Comparison of ENCODE assay signal across 9 mouse cellular contexts in genomic region chr12:8973820-8974465, GRCm38 (mm10). TPM values are rescaled to one million over a fixed set of nuclear protein-coding genes. Genes with fewer than 3 reads are reported as not detected.
DNase-seq lines count a peak whose midpoint lies in the region; ATAC-seq and TF ChIP-seq lines count a peak whose summit lies in the region.
"Had no signal": no experiment of that assay in that cellular context is flagged by ENCODE, and none has a peak within 500 bp of the region (broad histone marks: within the 10 kb centered on the region; RNA-seq: fewer than 3 reads in every experiment).

Wdr35 (plus strand) TSS chr12:8973892.

- DNase-seq in A20 (ENCODE audit: low read depth, low spot score), result peak; percentile 89
- DNase-seq in heart, adult 8-10 months (ENCODE audit: low spot score), result peak; percentile 86
- DNase-seq in kidney, adult 9 months, result peak; percentile 89
- peak; percentile 86 to 90 for DNase-seq in spleen, adult 18-20 months

- H3K27ac ChIP-seq in bone marrow macrophage, adult 2 months (ENCODE audit: insufficient read depth, low read depth, low read length), result no peak within 1 kb of the TSS; the same call in 1 of the 2 replicates
- H3K27ac ChIP-seq in embryonic facial prominence, embryonic 15.5 days (replicated peaks), result peak within 1 kb of the TSS; percentile 75
- peak within 1 kb of the TSS; percentile 52 for H3K27ac ChIP-seq in limb, embryonic 13.5 days
- peak within 1 kb of the TSS; percentile 87 for H3K27ac ChIP-seq in midbrain, embryonic 15.5 days

- ATAC-seq in embryonic facial prominence, embryonic 15.5 days (ENCODE audit: insufficient number of reproducible peaks, low FRiP score, low TSS enrichment, low read depth), result peak; percentile 87
- peak; percentile 85 for ATAC-seq in limb, embryonic 13.5 days (ENCODE audit: low FRiP score, low read depth)
- ATAC-seq in midbrain, embryonic 15.5 days (replicated peaks), result peak; percentile 99

- TF ChIP-seq CTCF in bone marrow macrophage, adult 2 months (IDR thresholded peaks at IDR 0.05; ENCODE audit: low read depth, low read length), result no peak

- H3K4me2 ChIP-seq in embryonic facial prominence, embryonic 15.5 days (replicated peaks), result peak within 1 kb of the TSS; percentile 66
- H3K4me2 ChIP-seq in limb, embryonic 13.5 days (replicated peaks), result peak within 1 kb of the TSS; percentile 88
- H3K4me2 ChIP-seq in midbrain, embryonic 15.5 days, result peak within 1 kb of the TSS; percentile 59

- TF ChIP-seq POLR2A in bone marrow macrophage, adult 2 months (IDR thresholded peaks at IDR 0.05; ENCODE audit: borderline replicate concordance, low read depth, low read length), result no peak

- no peaks in the 10 kb centered on the region for H3K9me3 ChIP-seq in embryonic facial prominence, embryonic 15.5 days (replicated peaks)
- no peaks in the 10 kb centered on the region for H3K9me3 ChIP-seq in limb, embryonic 13.5 days
- no peaks in the 10 kb centered on the region for H3K9me3 ChIP-seq in midbrain, embryonic 15.5 days
- H3K9me3 ChIP-seq: G1E had no signal

- peak within 1 kb of the TSS; percentile 70 for H3K4me3 ChIP-seq in bone marrow macrophage, adult 2 months (ENCODE audit: insufficient read depth, low read length)
- peak within 1 kb of the TSS; percentile 72 for H3K4me3 ChIP-seq in embryonic facial prominence, embryonic 15.5 days (replicated peaks)
- peak within 1 kb of the TSS; percentile 74 for H3K4me3 ChIP-seq in limb, embryonic 13.5 days
- H3K4me3 ChIP-seq in midbrain, embryonic 15.5 days, result peak within 1 kb of the TSS; percentile 53

- WGBS in embryonic facial prominence, embryonic 15.5 days, result under 1% methylated on average over 45 of the region's 45 CpGs
- 1% methylated on average over 45 of the region's 45 CpGs for WGBS in limb, embryonic 13.5 days
- WGBS in midbrain, embryonic 15.5 days, result under 1% methylated on average over 45 of the region's 45 CpGs

- peak within 1 kb of the TSS; percentile 51 for H3K9ac ChIP-seq in embryonic facial prominence, embryonic 15.5 days
- H3K9ac ChIP-seq in limb, embryonic 13.5 days, result peak within 1 kb of the TSS; percentile 72
- H3K9ac ChIP-seq in midbrain, embryonic 15.5 days, result peak within 1 kb of the TSS; percentile 48

- peaks cover 5% of the 10 kb centered on the region for H3K36me3 ChIP-seq in embryonic facial prominence, embryonic 15.5 days
- H3K36me3 ChIP-seq in limb, embryonic 13.5 days, result peaks cover 9% of the 10 kb centered on the region
- H3K36me3 ChIP-seq in midbrain, embryonic 15.5 days (replicated peaks), result peaks cover 3% of the 10 kb centered on the region; the same call in 1 of the 2 replicates
- H3K36me3 ChIP-seq: G1E had no signal

- H3K27me3 ChIP-seq in embryonic facial prominence, embryonic 15.5 days, result no peaks in the 10 kb centered on the region
- no peaks in the 10 kb centered on the region for H3K27me3 ChIP-seq in limb, embryonic 13.5 days
- no peaks in the 10 kb centered on the region for H3K27me3 ChIP-seq in midbrain, embryonic 15.5 days (replicated peaks)

- peaks cover 14% of the 10 kb centered on the region for H3K4me1 ChIP-seq in bone marrow macrophage, adult 2 months (ENCODE audit: control insufficient read depth, insufficient read depth, low read length)
- H3K4me1 ChIP-seq in embryonic facial prominence, embryonic 15.5 days, result peaks cover 13% of the 10 kb centered on the region
- peaks cover 19% of the 10 kb centered on the region for H3K4me1 ChIP-seq in limb, embryonic 13.5 days
- peaks cover 12% of the 10 kb centered on the region for H3K4me1 ChIP-seq in midbrain, embryonic 15.5 days

RNA-seq across cellular contexts. Expression of gene Wdr35, which starts in this region (rescaled TPM):
- polyA plus RNA-seq in bone marrow macrophage, adult 2 months (2012; ENCODE audit: insufficient read depth, insufficient read length, missing spikeins), result 3.2 and 3.4 TPM in 2 replicates
- 20.1 and 22.4 TPM in 2 replicates for polyA plus RNA-seq in embryonic facial prominence, embryonic 15.5 days (2015; fragmentation: Nextera tagmentation; extraction: Ambion mirVana)
- total RNA-seq in heart, adult 8-10 months (2022), result 10 to 100 TPM; 10.8 to 12.8 (median 11.6) TPM
- 28.6 and 29.9 TPM in 2 replicates for polyA plus RNA-seq in limb, embryonic 13.5 days (2015; fragmentation: Nextera tagmentation; extraction: Ambion mirVana)
- polyA plus RNA-seq in midbrain, embryonic 15.5 days (2015; fragmentation: Nextera tagmentation; extraction: Ambion mirVana), result 23.1 and 24.0 TPM in 2 replicates
- polyA plus RNA-seq: G1E had no signal
